Mouse (Mus musculus) olfactory bulb, adult 2 months (tissue): ENCODE results near the gene Prcd.

ENCODE experiments used
- CTCF ChIP-seq: fragments of 200-500 bp; IDR thresholded peaks from 2 replicates; pipeline ENCODE4 v1.5.1; 2012; ENCODE audit warnings: low read depth, mild to moderate bottlenecking, low read length, moderate library complexity; ENCODE audit not compliant: insufficient read depth
- POLR2A ChIP-seq: fragments of 200-500 bp; IDR thresholded peaks from 2 replicates; pipeline ENCODE4 v1.6.1; 2012; ENCODE audit warnings: mild to moderate bottlenecking, low read depth, low read length, moderate library complexity; ENCODE audit not compliant: insufficient read depth

- TF ChIP-seq CTCF (no peak), POLR2A (no peak)
Measured at GRCm38 (mm10) chr11:116627072-116628020, 26.0 kb upstream of the Prcd start.
